Mouse (Mus musculus) hindbrain, embryonic 10.5 days (tissue): ENCODE measurements around the gene Ccin. TPM values are rescaled to one million over a fixed set of nuclear protein-coding genes. Genes with fewer than 3 reads are reported as not detected.

Source experiments
- DNase-seq: peaks from one replicate; pipeline ENCODE4 v3.0.0-alpha.2; 2017; ENCODE audit warnings: low spot score
- H3K27ac ChIP-seq: fragments of 300-500 bp; sonication (generic); 2 replicates; pipeline ENCODE4 v1.5.1; 2016; ENCODE audit warnings: mild to moderate bottlenecking, moderate library complexity
- H3K27me3 ChIP-seq: fragments of 300-500 bp; sonication (generic); 2 replicates; pipeline ENCODE4 v1.6.1; 2016; ENCODE audit warnings: mild to moderate bottlenecking; ENCODE audit not compliant: poor library complexity, insufficient read depth, severe bottlenecking
- H3K36me3 ChIP-seq: fragments of 300-500 bp; sonication (generic); 2 replicates; pipeline ENCODE4 v1.6.1; 2016; ENCODE audit warnings: mild to moderate bottlenecking, moderate library complexity
- H3K4me1 ChIP-seq: fragments of 300-500 bp; sonication (generic); replicated peaks from 2 replicates; pipeline ENCODE4 v1.6.1; 2016; ENCODE audit warnings: mild to moderate bottlenecking
- H3K4me3 ChIP-seq: fragments of 300-500 bp; sonication (generic); 2 replicates; pipeline ENCODE4 v1.5.1; 2016; ENCODE audit warnings: mild to moderate bottlenecking, moderate library complexity
- H3K9me3 ChIP-seq: fragments of 300-500 bp; sonication (generic); 2 replicates; pipeline ENCODE4 v1.6.1; 2016; ENCODE audit warnings: mild to moderate bottlenecking, moderate library complexity
- WGBS: fragments of 180-500 bp; shearing (Covaris S2); methylation state at CpG from one replicate; pipeline ENCODE4 v1.1.7; 2016; 5-methylcytosine and 5-hydroxymethylcytosine counted together
- polyA plus RNA-seq: library from polyadenylated mRNA; unstranded; fragments of >200 nt; fragmentation: Nextera tagmentation; extraction: Ambion mirVana; gene quantifications from 2 replicates; pipeline ENCODE4 v1.2.1, GENCODE M21; 2016

The Ccin gene
- polyA plus RNA-seq, 1 experiment from 2014 or later: not detected

DNA sequence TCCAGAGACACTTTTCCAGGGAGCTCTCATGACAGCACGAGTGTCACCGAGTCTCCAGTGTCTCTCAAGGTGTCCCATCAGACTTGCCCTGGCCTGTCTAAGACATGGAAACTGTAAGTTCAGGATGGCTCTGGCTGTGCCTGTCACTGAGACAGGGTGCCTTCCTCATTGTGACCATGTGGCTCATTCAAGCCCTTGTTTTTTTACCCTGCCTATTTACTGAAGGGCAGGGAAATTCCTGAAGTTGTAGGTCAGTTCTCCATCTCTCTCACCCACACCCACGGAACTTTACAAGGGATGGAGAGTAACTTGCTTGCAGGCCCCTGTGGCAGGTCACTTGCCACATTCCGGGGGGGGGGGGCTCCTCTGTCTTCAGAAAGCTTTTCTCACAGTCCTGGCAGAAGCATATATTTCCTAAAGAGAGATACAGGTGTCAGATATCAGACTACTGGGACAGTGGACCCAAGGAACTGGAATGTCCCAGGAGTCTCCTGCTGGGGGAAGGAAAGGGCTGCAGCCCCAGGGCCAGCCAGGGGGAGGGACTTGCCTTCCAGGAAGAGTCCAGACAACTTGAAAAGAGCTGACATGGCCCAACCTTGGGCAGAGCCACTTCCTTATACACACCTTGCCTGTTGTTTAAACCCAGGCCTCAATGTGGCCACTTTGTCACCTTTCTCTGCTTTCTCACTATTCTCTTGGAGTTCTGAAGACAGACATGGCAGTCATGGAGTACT lies 18.2 kb upstream of the Ccin start:
- WGBS: 51% methylated on average over 4 of the region's 4 CpGs
- Histone ChIP-seq H3K9me3 (no peaks in the 10 kb centered on the region), H3K4me3 (no peak overlapping the region), H3K36me3 (no peaks in the 10 kb centered on the region), H3K27ac (peak overlapping the region; percentile 64), H3K27me3 (peaks cover 25% of the 10 kb centered on the region), H3K4me1 (peaks cover 48% of the 10 kb centered on the region)
- DNase-seq: no peak

GRCm38 (mm10) chr4:43965856-43966535 lies 17.3 kb upstream of the Ccin start:
- Histone ChIP-seq H3K27ac (0 out of 2 replicates have a peak overlapping the region, but pooled peaks have one; percentile 35), H3K9me3 (no peaks in the 10 kb centered on the region), H3K4me1 (peaks cover 57% of the 10 kb centered on the region), H3K4me3 (no peak overlapping the region), H3K27me3 (peaks cover 26% of the 10 kb centered on the region), H3K36me3 (0 out of 2 replicates have a peak, but pooled peaks cover 3% of the 10 kb centered on the region)
- no peak for DNase-seq
- WGBS: 84% methylated on average over 7 of the region's 7 CpGs

DNA sequence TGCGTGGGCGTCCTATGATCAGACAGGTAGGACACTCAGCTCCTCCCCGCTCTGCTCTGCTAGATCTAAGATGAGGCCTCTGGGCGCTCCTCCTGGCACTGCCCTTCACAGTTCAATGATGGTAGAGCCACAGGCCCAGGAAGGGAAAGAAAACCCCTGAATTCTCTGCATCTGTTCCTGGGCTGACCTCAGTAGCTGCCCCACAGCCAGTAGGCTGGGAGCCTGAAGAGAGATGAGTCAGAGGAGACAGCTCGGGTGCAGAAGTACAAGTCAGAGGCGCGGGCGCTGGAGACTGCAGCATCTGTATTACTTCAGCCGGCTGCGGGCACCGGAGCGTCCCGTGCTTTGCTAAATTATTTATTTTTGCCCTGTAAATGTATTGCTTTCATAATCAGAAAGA lies 14.6 kb upstream of the Ccin start:
- 45% methylated on average over 13 of the region's 13 CpGs for WGBS
- no peaks in the 10 kb centered on the region for H3K9me3 ChIP-seq
- peaks cover 25% of the 10 kb centered on the region for H3K27me3 ChIP-seq
- peaks cover 76% of the 10 kb centered on the region for H3K4me1 ChIP-seq
- DNase-seq: no peak
- 0 out of 2 replicates have a peak, but pooled peaks cover 3% of the 10 kb centered on the region for H3K36me3 ChIP-seq
- H3K27ac ChIP-seq: peak overlapping the region; percentile 59; the same call in 1 of the 2 replicates
- H3K4me3 ChIP-seq: no peak overlapping the region

DNA sequence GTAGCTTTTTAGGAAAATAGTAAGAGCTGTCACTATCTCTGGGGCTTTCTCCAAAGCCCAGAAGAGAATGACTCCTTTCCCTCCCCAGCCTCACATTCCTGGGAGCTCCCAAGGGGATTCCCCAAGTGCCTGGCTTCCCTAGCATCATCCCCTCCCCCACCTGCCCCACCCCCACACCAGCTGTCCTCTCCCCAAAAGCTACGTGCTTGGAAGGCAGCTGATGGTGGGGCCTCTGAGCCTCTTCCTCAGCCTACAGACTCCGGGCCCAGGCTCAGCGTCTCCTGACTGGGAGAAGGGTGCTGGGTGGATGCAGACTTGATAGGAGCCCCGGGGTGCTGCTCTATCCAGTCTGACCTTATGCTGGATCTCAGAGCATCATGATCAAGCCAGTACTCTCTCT lies 13.9 kb upstream of the Ccin start:
- Histone ChIP-seq H3K4me3 (no peak overlapping the region), H3K27ac (peak overlapping the region; percentile 75), H3K9me3 (no peaks in the 10 kb centered on the region), H3K36me3 (0 out of 2 replicates have a peak, but pooled peaks cover 3% of the 10 kb centered on the region), H3K4me1 (peaks cover 73% of the 10 kb centered on the region), H3K27me3 (peaks cover 22% of the 10 kb centered on the region)
- DNase-seq: peak; percentile 62
- WGBS: 13% methylated on average over 4 of the region's 4 CpGs

GRCm38 (mm10) chr4:43970393-43971330 lies 12.6 kb upstream of the Ccin start:
- peaks cover 22% of the 10 kb centered on the region for H3K27me3 ChIP-seq
- WGBS: 79% methylated on average over 20 of the region's 20 CpGs

DNA sequence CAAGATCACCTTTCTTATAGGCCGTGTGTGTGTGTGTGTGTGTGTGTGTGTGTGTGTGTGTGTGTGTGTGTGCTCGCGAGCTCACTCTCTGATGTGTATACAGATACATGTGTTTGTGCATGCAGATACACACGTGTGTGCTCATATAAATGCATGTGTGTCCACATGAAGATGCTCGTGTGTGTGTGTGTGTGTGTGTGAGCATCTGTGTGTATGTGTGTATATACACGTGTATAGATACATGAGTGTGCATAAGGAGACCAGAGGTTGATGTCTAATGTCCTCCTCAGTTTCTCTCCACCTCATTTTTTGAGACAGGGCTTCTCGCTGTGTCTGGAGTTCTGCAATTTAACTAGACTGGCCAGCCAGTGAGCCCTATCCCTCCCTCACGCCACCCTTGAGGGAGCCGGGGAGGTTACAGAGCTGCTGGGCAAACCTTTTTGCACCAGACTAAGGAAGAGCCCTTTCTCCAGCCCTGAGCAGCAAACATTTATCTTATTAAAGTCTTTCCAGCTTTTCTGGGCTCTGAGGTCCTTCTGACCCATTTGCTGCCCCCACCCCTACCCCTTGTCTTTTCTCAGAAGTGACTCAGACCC lies 11.6 kb upstream of the Ccin start:
- peaks cover 57% of the 10 kb centered on the region for H3K4me1 ChIP-seq
- 68% methylated on average over 9 of the region's 9 CpGs for WGBS

More at GRCm38 (mm10) chr4:43970393-43971330, 12.6 kb upstream of the Ccin start:
- DNase-seq: no peak
- H3K9me3 ChIP-seq: no peaks in the 10 kb centered on the region
- peaks cover 60% of the 10 kb centered on the region for H3K4me1 ChIP-seq
- H3K4me3 ChIP-seq: no peak overlapping the region
- peak overlapping the region; percentile 75; the same call in 1 of the 2 replicates for H3K27ac ChIP-seq
- H3K36me3 ChIP-seq: 0 out of 2 replicates have a peak, but pooled peaks cover 3% of the 10 kb centered on the region

GRCm38 (mm10) chr4:43972137-43972591 lies 11.1 kb upstream of the Ccin start:
- Histone ChIP-seq H3K27ac (peak overlapping the region; percentile 81), H3K27me3 (peaks cover 27% of the 10 kb centered on the region), H3K4me1 (peaks cover 58% of the 10 kb centered on the region), H3K36me3 (0 out of 2 replicates have a peak, but pooled peaks cover 3% of the 10 kb centered on the region), H3K9me3 (no peaks in the 10 kb centered on the region), H3K4me3 (peak overlapping the region; percentile 29)
- 6% methylated on average over 8 of the region's 8 CpGs for WGBS
- peak; percentile 80 for DNase-seq

More for the DNA sequence above, 11.6 kb upstream of the Ccin start:
- H3K36me3 ChIP-seq: 0 out of 2 replicates have a peak, but pooled peaks cover 3% of the 10 kb centered on the region
- peak overlapping the region; percentile 81 for H3K27ac ChIP-seq
- peaks cover 22% of the 10 kb centered on the region for H3K27me3 ChIP-seq
- DNase-seq: no peak
- no peaks in the 10 kb centered on the region for H3K9me3 ChIP-seq
- H3K4me3 ChIP-seq: peak overlapping the region; percentile 29; the same call in 1 of the 2 replicates

GRCm38 (mm10) chr4:43973526-43973981 lies 9.7 kb upstream of the Ccin start:
- peaks cover 22% of the 10 kb centered on the region; the same call in 1 of the 2 replicates for H3K27me3 ChIP-seq
- DNase-seq: no peak
- 0 out of 2 replicates have a peak, but pooled peaks cover 3% of the 10 kb centered on the region for H3K36me3 ChIP-seq
- H3K4me1 ChIP-seq: peaks cover 58% of the 10 kb centered on the region
- peak overlapping the region; percentile 51; the same call in 1 of the 2 replicates for H3K27ac ChIP-seq
- H3K4me3 ChIP-seq: no peak overlapping the region
- H3K9me3 ChIP-seq: no peaks in the 10 kb centered on the region
- WGBS: 48% methylated on average over 4 of the region's 4 CpGs

- WGBS: 85% methylated on average over 10 of the region's 10 CpGs
- 0 out of 2 replicates have a peak, but pooled peaks cover 3% of the 10 kb centered on the region for H3K36me3 ChIP-seq
- no peaks in the 10 kb centered on the region for H3K9me3 ChIP-seq
- no peak for DNase-seq
- peaks cover 27% of the 10 kb centered on the region for H3K27me3 ChIP-seq
- no peak overlapping the region for H3K27ac ChIP-seq
- no peak overlapping the region for H3K4me3 ChIP-seq
- peaks cover 50% of the 10 kb centered on the region for H3K4me1 ChIP-seq
Observed at GRCm38 (mm10) chr4:43974914-43975616, 8.2 kb upstream of the Ccin start.

DNA sequence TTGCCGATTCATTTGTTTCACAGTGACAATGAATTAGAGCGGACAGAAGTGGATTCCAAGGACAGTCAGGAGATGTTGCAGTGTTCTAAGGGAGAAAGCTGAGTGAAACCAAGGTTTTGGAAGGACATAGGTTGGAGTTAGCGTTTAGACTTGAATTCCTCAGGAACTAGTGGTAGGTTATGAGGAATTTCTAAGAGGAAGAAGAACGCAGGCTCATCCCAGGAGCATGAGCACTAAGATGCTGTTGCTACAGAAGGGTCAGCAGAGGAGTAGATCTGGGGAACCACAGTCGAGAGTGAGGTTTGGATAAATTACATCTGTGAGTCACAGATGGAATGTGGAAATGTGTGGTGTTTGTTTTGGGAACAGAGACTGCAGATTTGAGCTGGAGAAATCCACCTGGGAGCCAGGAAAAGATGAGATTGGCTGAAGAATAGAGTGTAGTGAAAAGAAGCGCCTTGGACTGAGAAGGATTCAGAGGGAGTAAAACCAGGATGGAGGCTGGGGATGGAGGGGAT lies 7.0 kb upstream of the Ccin start:
- Histone ChIP-seq H3K4me1 (peaks cover 41% of the 10 kb centered on the region), H3K27me3 (peaks cover 29% of the 10 kb centered on the region), H3K4me3 (no peak overlapping the region), H3K9me3 (no peaks in the 10 kb centered on the region), H3K27ac (no peak overlapping the region), H3K36me3 (no peaks in the 10 kb centered on the region)
- 88% methylated on average over 6 of the region's 6 CpGs for WGBS
- DNase-seq: no peak
